Mouse (Mus musculus): ENCODE measurements around the gene Snx18. TPM values are rescaled to one million over a fixed set of nuclear protein-coding genes. Genes with fewer than 3 reads are reported as not detected.

Snx18 gene
- total RNA-seq, 2 experiments from 2014 or later: 21.4 to 21.8 TPM

Other genes with a start within 250 kb of the Snx18 start
- gene Hspb3, start 45.1 kb upstream of the Snx18 start, total RNA-seq (2021): 10 to 100 TPM; 13.8 to 15.2 TPM
- 1 to 10 TPM; 7.5 to 8.1 TPM for gene Arl15, start 175.9 kb upstream of the Snx18 start, total RNA-seq (2021)